Mouse (Mus musculus) embryonic fibroblast, embryonic 13.5 days (primary cell): ENCODE results near the gene Siae.

Source experiments
- CTCF ChIP-seq: IDR thresholded peaks from 2 replicates; pipeline ENCODE4 v1.5.1; 2011; ENCODE audit warnings: mild to moderate bottlenecking, control low read depth, low read length, moderate library complexity, borderline replicate concordance; ENCODE audit not compliant: insufficient read depth
- POLR2A ChIP-seq: IDR thresholded peaks from 2 replicates; pipeline ENCODE4 v1.6.1; 2011; ENCODE audit warnings: low read depth, mild to moderate bottlenecking, control low read depth, low read length, moderate library complexity

DNA sequence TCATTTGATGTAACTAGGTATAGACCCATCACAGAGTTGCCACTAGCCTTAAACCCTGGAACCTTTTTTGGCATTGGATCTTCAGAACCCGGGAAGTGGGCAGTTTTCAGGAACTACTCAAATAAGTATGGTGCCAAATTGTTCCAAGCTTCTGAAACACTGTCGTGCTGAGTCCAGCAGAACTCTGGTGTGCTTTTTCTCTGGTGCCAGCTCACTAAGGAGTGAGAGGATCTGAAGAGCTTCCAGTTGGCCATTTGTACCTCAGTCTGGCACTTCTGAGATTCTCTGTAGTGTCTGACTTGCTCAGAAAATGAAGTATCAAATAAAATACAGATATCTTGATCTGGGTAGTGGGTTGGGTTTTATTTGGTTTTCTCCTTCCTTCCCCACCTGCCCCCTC lies 35.5 kb upstream of the Siae start:
- TF ChIP-seq CTCF (no peak), POLR2A (no peak)
